Mouse (Mus musculus): Measurements from ENCODE around the gene Cybc1.

Cybc1 gene

GRCm38 (mm10) chr11:121204161-121205006 is 24.7 kb downstream of the Cybc1 start, which contains the start of the genes Hexdc and Ogfod3:
TSS of gene Hexdc (plus strand) at chr11:121204433.
TSS of gene Ogfod3 (minus strand) at chr11:121204711.
- DNase-seq = peak; percentile 93 to 95

GRCm38 (mm10) chr11:121203859-121204160 is 25.3 kb downstream of the Cybc1 start:
- DNase-seq = no peak

GRCm38 (mm10) chr11:121201436-121202198 is 27.5 kb downstream of the Cybc1 start:
- peak; percentile 21 to 45 for DNase-seq

GRCm38 (mm10) chr11:121200781-121201180 is 28.3 kb downstream of the Cybc1 start:
- DNase-seq = no peak

GRCm38 (mm10) chr11:121199851-121200250 is 29.3 kb downstream of the Cybc1 start:
- no peak for DNase-seq

GRCm38 (mm10) chr11:121198622-121199021 is 30.5 kb downstream of the Cybc1 start:
- DNase-seq = no peak

GRCm38 (mm10) chr11:121193415-121193814 is 35.7 kb downstream of the Cybc1 start:
- no peak for DNase-seq

- DNase-seq = no peak
These were observed 36.4 kb downstream of the Cybc1 start for GRCm38 (mm10) chr11:121192742-121193141.

- peak; percentile 62 to 64 for DNase-seq
These were observed 39.4 kb downstream of the Cybc1 start for GRCm38 (mm10) chr11:121189681-121190080.

- peak; percentile 60 to 63 for DNase-seq
These were observed 52.5 kb downstream of the Cybc1 start for GRCm38 (mm10) chr11:121176285-121177270.

GRCm38 (mm10) chr11:121174234-121174633 is 54.9 kb downstream of the Cybc1 start:
- no peak for DNase-seq

- DNase-seq = no peak
These were observed 55.9 kb downstream of the Cybc1 start for GRCm38 (mm10) chr11:121173203-121173602.

All from cerebellum, postnatal 36 days (tissue).